Mouse (Mus musculus): Measurements from ENCODE around the gene Selenom. TPM values are rescaled to one million over a fixed set of nuclear protein-coding genes. Genes with fewer than 3 reads are reported as not detected.

Selenom gene
- 10 to 100 TPM; 44.4 to 56.3 TPM for total RNA-seq (2021)
- long read RNA-seq, experiment 1, transcript Selenom-201 (5 exons, 707 nt): major isoform, 33 of 39 reads
- long read RNA-seq, experiment 1, partial matches to known transcripts: 1 of 39 reads
- long read RNA-seq, experiment 1, other reads (novel, unspliced or antisense): 4 of 39 reads
- long read RNA-seq, experiment 2, transcript Selenom-201 (5 exons, 707 nt): major isoform, 21 of 23 reads
- long read RNA-seq, experiment 2, partial matches to known transcripts: 0 of 23 reads
- long read RNA-seq, experiment 2, other reads (novel, unspliced or antisense): 2 of 23 reads

- DNase-seq: peak; percentile 93
Measured at GRCm38 (mm10) chr11:3514529-3515054, at the start of gene Selenom. Gene Selenom (plus strand): TSS chr11:3514684.

DNA sequence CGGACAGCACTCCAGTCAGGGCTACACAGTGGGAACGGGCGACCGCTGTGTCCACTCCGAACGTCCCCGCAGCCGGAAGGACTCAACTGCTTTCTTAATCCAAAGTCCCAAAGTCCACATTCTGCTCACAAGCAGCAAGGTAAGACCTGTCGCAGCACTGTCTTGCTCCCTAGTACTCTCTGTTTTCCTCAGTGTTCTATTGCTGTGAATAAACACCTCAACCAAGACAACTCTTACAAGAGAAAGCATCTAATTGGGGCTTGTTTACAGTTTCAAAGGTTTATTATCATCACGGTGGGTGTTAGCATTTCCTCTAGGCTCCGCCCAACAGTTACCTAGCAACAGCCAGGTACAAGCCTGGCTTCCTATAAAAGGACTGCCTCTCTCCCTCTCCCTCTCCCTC lies 43.0 kb upstream of the Selenom start:
- DNase-seq: no peak

- DNase-seq: peak; percentile 92
Measured at GRCm38 (mm10) chr11:3472484-3472883, 42.0 kb upstream of the Selenom start.

GRCm38 (mm10) chr11:3474480-3475115 lies 39.9 kb upstream of the Selenom start:
- DNase-seq: no peak

- DNase-seq: no peak
Measured at GRCm38 (mm10) chr11:3475489-3475888, 39.0 kb upstream of the Selenom start.

- DNase-seq: no peak
Measured at GRCm38 (mm10) chr11:3483980-3484642, 30.4 kb upstream of the Selenom start.

- DNase-seq: no peak
Measured at GRCm38 (mm10) chr11:3486349-3486748, 28.1 kb upstream of the Selenom start.

DNA sequence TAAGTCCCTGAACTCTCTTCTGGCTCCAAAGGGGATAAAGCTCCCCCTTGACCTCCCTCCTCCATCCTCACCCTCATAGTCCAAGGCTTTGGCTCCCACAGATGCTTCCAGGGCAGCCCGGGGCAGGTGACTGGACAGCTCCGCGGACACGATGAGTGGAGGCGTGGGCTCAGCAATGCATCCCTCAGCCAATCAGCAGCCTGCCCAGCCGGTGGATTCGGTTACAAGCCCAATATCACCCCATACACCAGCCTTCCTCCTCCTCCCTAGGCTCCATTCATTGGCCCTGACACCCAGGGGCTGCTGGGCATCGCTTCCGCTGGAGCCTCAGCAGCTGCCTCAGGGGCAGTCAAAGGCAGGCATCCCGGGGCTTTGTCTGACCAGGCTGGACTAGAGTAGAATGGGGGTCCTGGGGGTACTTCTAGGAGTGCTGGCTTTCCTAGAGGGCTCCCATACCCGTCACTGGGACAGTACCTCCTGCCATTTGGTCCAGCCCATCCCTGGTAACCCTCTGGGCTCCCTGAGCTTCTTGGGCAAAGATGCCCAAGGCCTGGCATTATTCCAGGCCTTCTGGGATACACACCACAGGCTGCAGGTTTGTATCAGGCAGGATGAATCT lies 26.4 kb upstream of the Selenom start, which contains the start of gene Pla2g3:
Pla2g3 (plus strand) TSS at position 333 of the 619 bp plus-strand sequence.
- no peak for DNase-seq

- no peak for DNase-seq
Measured at GRCm38 (mm10) chr11:3489036-3489435, 25.4 kb upstream of the Selenom start.

- no peak for DNase-seq
Measured at GRCm38 (mm10) chr11:3492748-3493147, 21.7 kb upstream of the Selenom start.

DNA sequence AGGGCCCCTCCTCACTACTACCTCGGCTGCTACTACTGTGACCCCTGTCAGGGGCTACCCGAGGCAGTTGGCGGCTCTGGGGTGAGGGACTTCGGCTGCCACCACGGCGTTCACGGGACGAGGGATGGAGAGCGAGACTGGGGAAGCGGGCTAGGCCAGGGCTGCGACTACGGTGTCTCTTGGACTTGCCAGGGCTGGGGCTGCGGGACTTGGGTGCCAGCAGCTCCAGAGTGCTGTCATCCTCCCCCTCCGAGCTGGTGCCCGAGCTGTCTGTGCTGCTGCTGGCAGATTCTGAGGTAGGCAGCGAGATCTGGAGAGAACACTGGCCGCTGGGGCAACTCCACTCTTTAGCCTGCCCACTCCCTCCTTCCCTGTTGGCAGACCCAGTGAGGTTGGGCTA lies 19.6 kb upstream of the Selenom start:
- DNase-seq: no peak

DNA sequence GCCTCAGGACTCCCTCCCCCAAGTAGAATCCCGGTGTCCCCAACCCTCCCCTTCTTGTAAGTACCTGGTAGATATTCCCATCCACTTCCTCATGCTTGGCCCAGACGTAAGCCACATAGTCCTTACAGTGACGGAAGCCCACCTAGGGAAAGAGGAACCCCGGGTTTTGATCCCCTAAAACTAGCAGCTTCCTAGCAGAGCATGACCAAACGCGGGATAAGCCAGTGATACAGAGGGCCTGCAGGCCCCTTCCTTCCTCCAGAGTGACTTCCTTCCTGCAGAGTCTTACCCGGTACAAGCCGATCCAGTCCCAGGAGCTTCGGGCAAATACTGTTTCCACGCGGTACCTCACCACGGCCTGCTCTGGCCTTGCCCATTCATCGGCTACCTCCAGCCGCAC lies 19.0 kb upstream of the Selenom start:
- DNase-seq: no peak

DNA sequence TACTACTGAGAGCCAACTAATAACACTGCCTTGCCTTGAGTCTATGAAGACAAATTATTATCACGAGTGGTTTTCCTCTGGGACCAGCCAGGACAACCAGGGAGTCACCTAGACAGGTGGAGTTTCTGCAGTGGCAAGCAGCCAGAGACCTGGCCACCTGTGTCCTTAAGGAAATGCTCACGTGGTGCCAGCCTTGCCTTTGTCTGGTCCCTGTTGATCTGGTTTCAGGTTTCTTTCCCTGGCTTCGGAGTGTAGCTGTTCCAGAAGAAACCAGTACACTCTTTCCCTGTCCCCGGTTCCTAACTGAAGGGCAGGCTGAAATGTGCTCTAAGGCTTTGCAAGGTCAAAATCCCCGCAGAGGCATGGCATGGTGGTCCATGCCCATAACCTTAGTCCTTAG lies 17.7 kb upstream of the Selenom start:
- no peak for DNase-seq

GRCm38 (mm10) chr11:3497296-3497695 lies 17.2 kb upstream of the Selenom start:
- DNase-seq: no peak

DNA sequence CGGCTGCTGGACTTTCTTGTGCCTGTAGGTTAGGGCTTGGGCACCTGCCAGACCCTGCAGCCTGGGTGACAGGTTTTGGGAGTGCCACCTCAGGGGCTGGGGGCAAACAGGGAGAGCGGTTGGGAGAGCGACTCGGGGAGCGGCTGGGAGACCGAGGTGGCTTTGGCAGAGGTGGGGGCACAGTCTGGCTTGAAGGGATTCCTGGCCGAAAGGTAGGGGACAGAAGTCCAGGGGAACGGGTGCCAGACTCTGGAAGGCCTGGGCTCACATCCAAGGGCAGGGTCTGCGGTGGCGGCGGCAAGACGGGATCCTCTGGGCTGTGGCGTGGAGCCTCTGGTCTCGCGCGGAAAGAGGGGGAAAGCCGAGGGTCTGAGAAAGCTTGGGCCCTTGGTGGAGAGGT lies 12.4 kb upstream of the Selenom start:
- DNase-seq: no peak

- no peak for DNase-seq
Measured at GRCm38 (mm10) chr11:3502459-3503072, 11.9 kb upstream of the Selenom start.

DNA sequence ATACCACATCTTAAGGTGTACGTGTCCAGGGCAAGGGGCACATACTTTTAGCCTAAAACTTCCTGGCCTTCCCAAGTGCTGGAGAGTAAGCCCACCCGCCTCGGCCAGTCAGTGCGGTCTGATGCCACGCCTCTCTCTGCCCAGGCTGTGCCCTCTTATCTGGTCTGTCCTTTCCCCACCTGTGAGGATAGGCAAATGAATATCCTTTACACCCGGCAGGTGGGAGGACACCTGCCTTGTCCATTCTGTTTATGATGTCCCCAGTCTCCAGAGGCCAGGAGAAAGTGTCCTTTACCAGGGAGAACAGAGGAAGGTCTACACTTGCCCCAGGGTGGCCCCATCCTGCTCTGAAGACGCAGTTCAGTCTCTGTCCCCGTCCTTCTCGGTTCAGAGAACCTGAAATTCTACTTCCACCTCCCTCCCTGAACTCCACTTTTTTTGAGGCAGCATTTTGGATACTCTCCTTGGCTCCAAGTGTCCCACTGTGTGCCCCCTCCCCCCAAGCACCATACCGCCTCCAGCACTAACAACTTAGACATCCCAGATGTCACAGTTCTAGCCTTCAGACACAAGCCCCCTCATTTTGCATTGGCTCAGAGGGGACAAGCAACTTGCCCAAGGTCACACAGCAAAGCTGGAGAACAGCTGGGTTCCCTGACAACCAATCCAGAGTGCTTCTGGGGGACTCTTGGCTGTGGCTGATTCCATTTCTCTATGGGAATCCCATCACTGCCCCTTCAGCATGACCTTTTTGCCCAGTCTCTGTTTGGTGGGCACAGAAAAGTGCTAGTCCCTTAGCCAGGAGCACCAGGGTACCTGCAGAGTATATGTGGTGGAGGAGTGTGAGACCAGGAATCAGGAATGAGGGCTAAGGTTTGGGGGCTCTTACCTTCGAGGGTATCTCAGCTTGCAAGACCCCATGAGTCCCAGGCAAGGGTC lies 10.5 kb upstream of the Selenom start:
- no peak for DNase-seq

- DNase-seq: no peak
Measured at GRCm38 (mm10) chr11:3508226-3508625, 6.3 kb upstream of the Selenom start.

GRCm38 (mm10) chr11:3509181-3510085 lies 5.1 kb upstream of the Selenom start:
- no peak for DNase-seq

DNA sequence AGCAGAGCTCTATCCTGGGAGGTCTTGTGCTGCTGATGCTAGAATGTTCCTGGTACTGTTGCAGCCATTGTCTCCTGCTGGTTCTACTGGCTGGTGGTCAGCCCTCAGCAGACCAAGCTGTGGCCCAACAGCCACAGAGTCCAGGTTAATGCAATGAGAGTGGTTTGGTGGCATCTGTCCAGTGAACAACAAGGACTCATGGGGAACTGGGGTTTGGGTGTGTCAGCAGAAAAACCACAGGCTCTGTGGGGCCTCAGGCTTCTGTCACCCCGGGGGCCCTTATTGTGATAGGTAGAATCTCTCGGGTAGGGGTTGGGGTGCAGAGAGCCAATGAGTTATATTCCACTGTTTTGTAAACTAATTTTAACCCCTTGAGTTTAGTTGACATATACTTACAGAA lies 4.2 kb upstream of the Selenom start:
- DNase-seq: no peak

All from gastrocnemius, postnatal 10 days (tissue).